Mouse (Mus musculus) lung, embryonic 15.5 days (tissue): ENCODE data around the gene Rpl22. TPM values are rescaled to one million over a fixed set of nuclear protein-coding genes. Genes with fewer than 3 reads are reported as not detected.

Source experiments
- ATAC-seq: fragments of 200-750 bp; cut with Nextera tagmentation; 2 replicates; pipeline ENCODE4 v1.8.0; 2017; ENCODE audit warnings: moderate number of reproducible peaks, borderline replicate concordance; ENCODE audit not compliant: low FRiP score, low TSS enrichment; ENCODE audit errors: extremely low read depth
- H3K27ac ChIP-seq: fragments of 300-500 bp; sonication (generic); 2 replicates; pipeline ENCODE4 v1.5.1; 2015; ENCODE audit warnings: moderate library complexity, mild to moderate bottlenecking, inconsistent platforms
- H3K27me3 ChIP-seq: fragments of 300-500 bp; sonication (generic); 2 replicates; pipeline ENCODE4 v1.6.1; 2015; ENCODE audit warnings: inconsistent platforms
- H3K36me3 ChIP-seq: fragments of 300-500 bp; sonication (generic); 2 replicates; pipeline ENCODE4 v1.6.1; 2015; ENCODE audit warnings: inconsistent platforms
- H3K4me1 ChIP-seq: fragments of 300-500 bp; sonication (generic); 2 replicates; pipeline ENCODE4 v1.6.1; 2015; ENCODE audit warnings: inconsistent platforms
- H3K4me2 ChIP-seq: fragments of 300-500 bp; sonication (generic); 2 replicates; pipeline ENCODE4 v1.6.1; 2015; ENCODE audit warnings: inconsistent platforms, mild to moderate bottlenecking, moderate library complexity
- H3K4me3 ChIP-seq: fragments of 300-500 bp; sonication (generic); 2 replicates; pipeline ENCODE4 v1.5.1; 2015; ENCODE audit warnings: mild to moderate bottlenecking, inconsistent platforms
- H3K9ac ChIP-seq: fragments of 300-500 bp; sonication (generic); 2 replicates; pipeline ENCODE4 v1.6.1; 2015; ENCODE audit warnings: inconsistent platforms
- H3K9me3 ChIP-seq: fragments of 300-500 bp; sonication (generic); 2 replicates; pipeline ENCODE4 v1.6.1; 2016; ENCODE audit warnings: inconsistent platforms
- WGBS: fragments of 180-500 bp; shearing (Covaris S2); methylation state at CpG from one replicate; pipeline ENCODE4 v1.1.7; 2015; 5-methylcytosine and 5-hydroxymethylcytosine counted together
- polyA plus RNA-seq: library from polyadenylated mRNA; unstranded; fragments of >200 nt; fragmentation: Nextera tagmentation; extraction: Ambion mirVana; gene quantifications from 2 replicates; pipeline ENCODE4 v1.2.1, GENCODE M21; 2015

Gene Rpl22
- polyA plus RNA-seq, 1 experiment from 2014 or later, result 354 TPM

DNA sequence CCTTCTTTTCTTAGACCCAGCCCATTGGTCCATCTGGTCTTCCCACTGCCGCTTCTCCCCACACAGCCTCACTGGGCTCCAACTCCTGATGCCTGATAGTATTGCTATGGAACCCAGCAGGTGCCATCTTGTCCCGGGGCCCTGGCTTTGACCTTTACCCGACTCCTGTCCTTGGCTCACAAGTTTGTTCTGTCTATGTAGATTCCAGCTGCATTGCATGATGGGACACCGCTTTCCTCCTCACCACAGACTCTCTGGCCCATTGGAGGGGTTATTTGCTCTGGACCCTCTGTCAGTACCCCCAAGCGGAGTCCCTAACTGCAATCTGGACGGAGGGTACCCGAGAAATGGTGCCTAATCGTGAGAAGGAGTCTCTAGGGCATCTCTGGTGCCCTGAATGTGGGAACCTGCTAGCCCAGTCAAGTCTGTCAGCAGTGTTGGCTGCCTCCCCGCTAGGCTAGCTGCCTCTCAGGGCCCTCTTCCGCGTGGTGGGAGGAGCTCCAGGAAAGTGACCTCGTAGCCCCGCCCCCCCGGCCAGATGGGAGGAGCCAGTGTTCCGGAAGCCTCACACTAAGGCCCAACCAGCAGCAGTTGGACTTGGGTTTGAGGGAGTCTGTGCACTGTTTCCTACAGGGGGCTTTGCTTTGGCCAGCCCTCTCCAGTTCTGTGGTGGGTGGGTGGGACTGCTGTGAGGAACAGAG is 15.2 kb downstream of the Rpl22 start:
- peak; percentile 23; the same call in 1 of the 2 replicates for ATAC-seq
- 38% methylated on average over 15 of the region's 15 CpGs for WGBS

DNA sequence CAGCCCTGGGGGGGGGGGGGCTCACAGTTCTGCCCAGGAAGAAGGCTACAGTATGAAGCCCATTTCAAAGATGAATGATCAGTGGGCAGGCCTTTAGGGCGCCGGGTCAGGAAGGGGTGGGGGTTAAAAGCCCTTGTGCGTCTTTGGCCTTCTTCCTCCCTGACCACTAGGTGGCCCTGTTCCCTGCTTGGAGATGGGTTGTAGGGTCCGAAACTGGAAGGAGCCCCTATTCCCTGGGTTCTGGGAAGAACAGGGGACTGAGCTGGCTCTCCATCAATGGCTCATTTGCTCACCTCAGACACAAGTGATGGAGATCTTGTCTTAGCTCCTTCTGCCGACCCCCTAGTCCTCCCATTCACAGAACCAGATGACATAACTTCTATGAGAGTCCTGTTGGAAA is 17.8 kb downstream of the Rpl22 start:
- Histone ChIP-seq H3K4me3 (no peak overlapping the region), H3K9me3 (no peaks in the 10 kb centered on the region), H3K4me1 (peaks cover 10% of the 10 kb centered on the region), H3K9ac (no peak overlapping the region), H3K4me2 (no peak overlapping the region), H3K36me3 (no peaks in the 10 kb centered on the region), H3K27me3 (peaks cover 50% of the 10 kb centered on the region), H3K27ac (no peak overlapping the region)
- WGBS, result 13% methylated on average over 5 of the region's 5 CpGs
- no peak for ATAC-seq

More for the DNA sequence above, 15.2 kb downstream of the Rpl22 start:
- Histone ChIP-seq H3K27me3 (peaks cover 74% of the 10 kb centered on the region), H3K9me3 (no peaks in the 10 kb centered on the region), H3K4me2 (no peak overlapping the region), H3K27ac (no peak overlapping the region), H3K9ac (no peak overlapping the region), H3K4me3 (no peak overlapping the region), H3K36me3 (peaks cover 3% of the 10 kb centered on the region; the same call in 1 of the 2 replicates), H3K4me1 (peaks cover 10% of the 10 kb centered on the region)

DNA sequence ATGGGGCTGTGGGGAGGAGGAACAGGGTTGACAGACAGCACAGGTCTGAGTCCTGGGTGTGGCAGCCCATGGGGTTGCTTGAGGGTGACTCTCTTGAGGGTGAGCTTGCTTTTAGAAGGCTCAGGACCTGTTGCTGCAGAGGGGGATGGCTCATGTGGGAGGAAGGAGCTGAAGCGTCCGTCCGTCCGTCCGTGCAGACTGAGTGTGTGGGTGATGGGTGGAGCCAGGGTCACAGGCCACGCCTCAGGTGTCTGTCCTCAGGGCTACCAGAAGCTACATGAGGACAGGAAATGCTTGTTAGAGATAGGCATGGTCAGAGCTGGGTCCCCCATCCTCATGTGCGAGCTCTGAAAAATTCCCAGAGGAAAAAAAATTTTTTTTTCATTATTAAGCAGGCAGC is 19.1 kb downstream of the Rpl22 start:
- Histone ChIP-seq H3K9ac (no peak overlapping the region), H3K4me2 (no peak overlapping the region), H3K9me3 (no peaks in the 10 kb centered on the region), H3K4me3 (no peak overlapping the region), H3K36me3 (no peaks in the 10 kb centered on the region), H3K27me3 (peaks cover 50% of the 10 kb centered on the region), H3K27ac (no peak overlapping the region), H3K4me1 (no peaks in the 10 kb centered on the region)
- 41% methylated on average over 7 of the region's 7 CpGs for WGBS
- no peak for ATAC-seq

GRCm38 (mm10) chr4:152345120-152345889 is 19.8 kb downstream of the Rpl22 start:
- Histone ChIP-seq H3K36me3 (no peaks in the 10 kb centered on the region), H3K4me1 (no peaks in the 10 kb centered on the region), H3K4me2 (no peak overlapping the region), H3K9me3 (no peaks in the 10 kb centered on the region), H3K27me3 (peaks cover 49% of the 10 kb centered on the region), H3K4me3 (no peak overlapping the region), H3K27ac (no peak overlapping the region), H3K9ac (no peak overlapping the region)
- 41% methylated on average over 7 of the region's 7 CpGs for WGBS
- ATAC-seq, result peak; percentile 17; the same call in 1 of the 2 replicates

- Histone ChIP-seq H3K9ac (no peak overlapping the region), H3K4me2 (no peak overlapping the region), H3K9me3 (no peaks in the 10 kb centered on the region), H3K36me3 (no peaks in the 10 kb centered on the region), H3K27me3 (peaks cover 35% of the 10 kb centered on the region), H3K27ac (no peak overlapping the region), H3K4me3 (no peak overlapping the region), H3K4me1 (no peaks in the 10 kb centered on the region)
- ATAC-seq, result no peak
- whole genome bisulfite sequencing, result 9% methylated on average over 17 of the region's 17 CpGs
Observed at GRCm38 (mm10) chr4:152349837-152350381, 24.4 kb downstream of the Rpl22 start.

DNA sequence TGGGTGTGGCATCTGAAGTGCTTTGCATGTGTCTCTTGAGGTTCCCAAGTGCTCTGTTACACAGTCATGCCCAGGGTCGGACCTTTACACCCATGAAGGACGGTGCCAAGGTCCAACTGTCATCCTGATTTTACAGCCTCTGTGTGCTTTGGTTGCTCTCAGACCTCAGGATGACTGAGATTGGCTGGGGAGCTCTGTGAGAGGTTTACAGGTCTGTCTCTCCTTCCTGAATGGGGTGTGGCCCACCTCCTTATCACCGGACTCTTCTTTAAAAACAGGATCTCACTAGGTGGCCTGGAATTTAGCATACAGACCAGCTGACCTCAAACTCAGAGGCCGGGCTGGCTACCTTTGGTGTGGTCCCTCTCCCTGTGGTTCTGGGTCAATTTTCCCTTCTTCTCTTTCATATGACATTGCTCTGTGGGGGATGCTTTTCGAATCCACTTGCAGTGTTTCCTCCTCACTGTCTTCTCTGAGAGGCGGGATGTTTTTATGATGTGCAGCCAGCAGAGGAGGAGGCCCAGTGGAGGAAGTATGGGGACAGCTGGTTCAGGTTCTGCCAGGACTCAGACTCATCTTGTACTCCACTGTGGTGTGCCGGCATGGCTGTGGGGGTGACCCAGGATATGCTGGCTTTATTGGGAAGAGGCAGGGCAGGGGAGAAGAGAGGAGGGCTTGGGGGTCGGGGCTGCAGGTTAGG is 25.3 kb downstream of the Rpl22 start:
- no peak for ATAC-seq
- Histone ChIP-seq H3K27me3 (peaks cover 35% of the 10 kb centered on the region), H3K27ac (no peak overlapping the region), H3K4me2 (no peak overlapping the region), H3K4me3 (no peak overlapping the region), H3K9me3 (no peaks in the 10 kb centered on the region), H3K9ac (no peak overlapping the region), H3K4me1 (no peaks in the 10 kb centered on the region), H3K36me3 (no peaks in the 10 kb centered on the region)
- 22% methylated on average over 8 of the region's 8 CpGs for WGBS

- Histone ChIP-seq H3K4me2 (no peak overlapping the region), H3K27me3 (peaks cover 35% of the 10 kb centered on the region), H3K9me3 (no peaks in the 10 kb centered on the region), H3K9ac (no peak overlapping the region), H3K4me1 (no peaks in the 10 kb centered on the region), H3K27ac (no peak overlapping the region), H3K36me3 (no peaks in the 10 kb centered on the region), H3K4me3 (no peak overlapping the region)
- ATAC-seq, result no peak
- 11% methylated on average over 14 of the region's 14 CpGs for WGBS
Observed at GRCm38 (mm10) chr4:152351422-152352305, 26.1 kb downstream of the Rpl22 start.

GRCm38 (mm10) chr4:152353886-152354637 is 28.5 kb downstream of the Rpl22 start:
- Histone ChIP-seq H3K36me3 (no peaks in the 10 kb centered on the region), H3K27me3 (peaks cover 29% of the 10 kb centered on the region), H3K9ac (no peak overlapping the region), H3K4me1 (no peaks in the 10 kb centered on the region), H3K4me2 (no peak overlapping the region), H3K9me3 (no peaks in the 10 kb centered on the region), H3K4me3 (no peak overlapping the region), H3K27ac (no peak overlapping the region)
- 51% methylated on average over 14 of the region's 14 CpGs for WGBS
- no peak for ATAC-seq

DNA sequence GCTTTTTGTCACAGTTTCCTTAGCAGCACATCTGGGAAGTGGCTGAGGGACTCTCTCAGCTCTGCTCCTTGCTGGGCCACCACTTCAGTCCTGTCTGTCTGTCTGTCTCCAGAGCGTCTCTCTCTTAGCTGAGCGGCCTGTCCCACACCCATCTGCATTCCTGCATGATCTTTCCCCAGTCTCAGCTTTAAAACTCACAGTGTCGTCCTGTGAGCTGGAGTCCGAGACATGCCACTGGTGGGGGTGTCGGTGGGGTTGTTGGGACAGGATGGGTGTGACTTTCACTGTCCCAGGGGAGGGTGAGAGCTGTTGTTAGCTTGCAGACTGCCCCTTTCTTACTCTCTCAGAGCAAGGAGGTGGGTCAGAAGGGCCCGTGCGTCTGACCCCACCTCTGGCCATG is 30.1 kb downstream of the Rpl22 start:
- 72% methylated on average over 7 of the region's 7 CpGs for WGBS
- ATAC-seq, result no peak
- H3K4me1 ChIP-seq, result no peaks in the 10 kb centered on the region
- H3K27ac ChIP-seq, result no peak overlapping the region
- no peaks in the 10 kb centered on the region for H3K9me3 ChIP-seq
- no peak overlapping the region for H3K9ac ChIP-seq
- no peak overlapping the region for H3K4me2 ChIP-seq
- no peak overlapping the region for H3K4me3 ChIP-seq
- peaks cover 31% of the 10 kb centered on the region for H3K27me3 ChIP-seq
- no peaks in the 10 kb centered on the region for H3K36me3 ChIP-seq

GRCm38 (mm10) chr4:152359700-152360099 is 34.2 kb downstream of the Rpl22 start:
- no peak overlapping the region for H3K27ac ChIP-seq
- H3K4me2 ChIP-seq, result no peak overlapping the region
- peaks cover 28% of the 10 kb centered on the region for H3K27me3 ChIP-seq
- H3K9ac ChIP-seq, result no peak overlapping the region
- no peak overlapping the region for H3K4me3 ChIP-seq
- no peaks in the 10 kb centered on the region for H3K9me3 ChIP-seq
- WGBS, result 10% methylated on average over 11 of the region's 11 CpGs
- no peak for ATAC-seq
- no peaks in the 10 kb centered on the region for H3K4me1 ChIP-seq
- H3K36me3 ChIP-seq, result no peaks in the 10 kb centered on the region
